Mouse (Mus musculus) urinary bladder, postnatal 14 days (tissue): ENCODE results near the gene Emilin3.

Source experiments
- DNase-seq: peaks from one replicate; pipeline ENCODE4 v3.0.0; 2021; ENCODE audit warnings: low spot score

Emilin3 gene

GRCm38 (mm10) chr2:160916714-160917113, 4.6 kb upstream of the Emilin3 start:
- DNase-seq: no peak

- no peak for DNase-seq
Measured at GRCm38 (mm10) chr2:160915821-160916610, 3.9 kb upstream of the Emilin3 start.

DNA sequence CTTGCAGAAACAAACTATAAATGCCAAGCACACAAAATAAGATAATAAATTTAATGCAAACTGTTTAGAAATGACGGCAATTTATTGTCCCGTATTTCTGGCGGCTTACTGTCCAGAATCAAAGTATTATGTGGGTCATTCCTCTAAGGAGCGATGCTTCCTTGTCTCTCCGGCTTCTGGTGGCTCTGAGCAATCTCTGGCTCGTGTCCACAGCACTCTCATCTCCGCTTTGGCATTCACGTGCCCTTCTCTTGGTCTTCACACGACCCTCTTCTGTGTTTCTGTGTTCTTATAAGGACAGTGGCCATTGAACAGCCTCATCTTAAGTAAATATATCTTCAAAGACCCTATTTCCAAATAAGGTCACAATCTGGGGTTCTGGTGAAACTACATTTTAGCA, 2.5 kb upstream of the Emilin3 start:
- DNase-seq: no peak

GRCm38 (mm10) chr2:160911558-160912201, 448 bp downstream of the Emilin3 start:
- DNase-seq: no peak

GRCm38 (mm10) chr2:160910633-160911032, 1.5 kb downstream of the Emilin3 start:
- no peak for DNase-seq

DNA sequence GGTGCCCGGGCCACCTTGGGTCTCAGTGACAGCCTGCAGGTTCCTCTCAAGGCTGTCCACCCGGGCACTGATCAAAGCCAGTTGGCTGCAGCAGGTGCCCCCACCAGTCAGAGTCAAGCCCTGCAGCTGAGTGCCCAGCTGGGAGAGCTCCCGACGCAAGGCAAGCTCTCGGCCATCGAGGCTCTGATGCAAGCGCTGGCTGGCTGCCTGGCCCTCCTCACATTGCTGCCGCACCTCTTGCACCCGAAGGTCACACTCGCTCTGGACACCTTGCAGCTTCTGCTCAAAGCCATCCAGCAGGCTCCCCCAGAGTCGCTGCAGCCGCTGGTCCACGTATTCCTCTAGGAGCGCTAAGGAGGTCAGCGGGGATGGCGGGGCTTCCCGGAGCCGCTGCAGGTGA, 3.5 kb downstream of the Emilin3 start:
- DNase-seq: no peak

DNA sequence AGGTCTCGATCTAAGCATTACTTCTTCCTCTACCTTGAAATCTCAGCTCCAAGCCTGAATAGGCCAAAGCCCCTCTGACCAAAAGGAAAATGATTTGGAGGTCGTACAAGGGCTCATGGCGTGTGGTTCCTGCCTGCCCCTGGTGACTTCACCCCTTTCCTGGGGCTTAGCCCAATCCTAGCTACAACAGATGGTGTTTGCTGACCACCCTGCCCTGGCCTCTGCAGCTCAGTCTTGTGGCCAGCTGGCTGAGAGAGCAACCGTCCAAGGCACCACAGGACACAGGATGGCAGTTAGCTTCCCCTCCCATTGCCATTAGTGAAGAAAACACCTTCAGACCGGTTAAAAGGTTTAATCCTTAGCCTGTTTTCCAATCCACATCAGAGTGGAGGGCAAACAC, 6.0 kb downstream of the Emilin3 start:
- no peak for DNase-seq

DNA sequence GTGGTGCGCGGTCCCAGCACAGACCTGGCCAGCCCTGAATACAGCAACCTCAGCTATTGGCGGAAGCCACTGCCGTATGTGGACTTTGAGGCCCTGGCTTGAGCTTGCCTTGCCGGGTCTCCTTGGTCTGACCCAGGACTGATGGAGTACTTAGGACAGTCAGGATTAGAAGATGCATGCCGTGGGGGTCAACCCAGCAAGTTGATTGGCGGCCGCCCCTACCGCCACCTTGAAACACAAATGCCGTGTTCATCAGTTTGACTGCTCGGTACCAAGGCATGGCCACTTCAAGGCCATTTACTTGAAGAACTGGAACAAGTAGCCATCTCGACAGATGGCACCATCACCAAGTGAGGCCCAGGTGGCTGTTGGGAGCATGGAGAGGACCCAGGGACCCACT, 6.8 kb downstream of the Emilin3 start:
- DNase-seq: no peak

GRCm38 (mm10) chr2:160901656-160902412, 10.3 kb downstream of the Emilin3 start:
- no peak for DNase-seq

- DNase-seq: no peak
Measured at GRCm38 (mm10) chr2:160891697-160892096, 20.4 kb downstream of the Emilin3 start.

- DNase-seq: peak; percentile 54
Measured at GRCm38 (mm10) chr2:160891045-160891444, 21.1 kb downstream of the Emilin3 start.

- peak; percentile 78 for DNase-seq
Measured at GRCm38 (mm10) chr2:160887859-160888258, 24.3 kb downstream of the Emilin3 start.

DNA sequence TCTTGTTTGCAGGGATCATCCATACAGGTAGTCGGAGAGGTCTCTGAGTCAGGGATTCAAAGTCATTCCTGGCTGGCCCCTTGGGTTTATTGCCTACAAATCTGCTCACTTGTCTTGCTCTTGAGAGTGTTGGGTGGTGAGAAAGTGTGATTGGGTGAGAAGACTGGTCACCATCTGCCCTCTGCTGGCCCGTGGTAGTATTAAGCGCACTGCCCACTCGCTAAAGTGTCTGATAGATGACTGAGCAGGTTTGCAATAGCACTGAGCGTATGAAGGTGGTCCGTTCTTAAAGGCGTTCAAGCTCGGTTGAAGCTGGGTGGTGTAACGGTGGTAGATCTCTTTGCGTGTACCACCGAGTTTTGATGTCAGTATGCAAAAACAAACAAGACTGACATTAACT, 24.8 kb downstream of the Emilin3 start:
- DNase-seq: peak; percentile 84

DNA sequence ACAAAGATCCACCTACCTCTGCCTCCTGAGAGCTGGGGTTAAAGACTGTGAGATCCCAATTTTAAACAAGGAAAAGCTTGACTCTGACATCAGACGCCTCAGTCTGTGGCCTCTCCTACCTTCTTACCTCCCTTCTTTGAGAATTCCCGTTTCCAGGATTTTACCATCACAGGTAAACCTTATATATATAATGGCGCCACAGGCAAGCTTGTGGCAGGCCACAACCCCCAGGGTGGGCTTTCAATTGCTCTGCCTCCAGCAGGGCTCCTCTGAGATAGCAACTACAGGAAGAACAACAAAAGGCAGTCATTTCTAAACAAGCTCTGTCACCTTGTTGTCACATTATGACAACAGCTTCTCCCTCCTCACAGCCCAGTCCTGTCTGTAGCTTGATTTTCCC, 25.9 kb downstream of the Emilin3 start:
- DNase-seq: no peak

DNA sequence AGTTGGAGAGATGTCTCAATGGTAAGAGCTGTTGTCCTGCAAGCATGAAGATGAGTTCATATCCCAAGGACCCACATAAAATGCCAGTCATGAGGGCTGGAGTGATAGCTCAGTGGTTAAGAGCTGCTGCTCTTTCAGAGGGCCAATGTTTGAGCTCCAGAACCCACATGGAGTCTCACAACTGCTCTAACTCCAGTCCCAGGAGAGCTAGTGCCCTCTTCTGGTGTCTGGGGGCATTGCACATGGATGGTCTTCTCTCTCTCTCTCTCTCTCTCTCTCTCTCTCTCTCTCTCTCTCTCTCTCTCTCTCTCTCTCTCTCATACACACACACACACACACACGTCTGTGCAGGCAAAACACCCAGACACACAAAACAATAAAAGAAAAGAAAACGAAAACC, 27.3 kb downstream of the Emilin3 start:
- peak; percentile 44 for DNase-seq

DNA sequence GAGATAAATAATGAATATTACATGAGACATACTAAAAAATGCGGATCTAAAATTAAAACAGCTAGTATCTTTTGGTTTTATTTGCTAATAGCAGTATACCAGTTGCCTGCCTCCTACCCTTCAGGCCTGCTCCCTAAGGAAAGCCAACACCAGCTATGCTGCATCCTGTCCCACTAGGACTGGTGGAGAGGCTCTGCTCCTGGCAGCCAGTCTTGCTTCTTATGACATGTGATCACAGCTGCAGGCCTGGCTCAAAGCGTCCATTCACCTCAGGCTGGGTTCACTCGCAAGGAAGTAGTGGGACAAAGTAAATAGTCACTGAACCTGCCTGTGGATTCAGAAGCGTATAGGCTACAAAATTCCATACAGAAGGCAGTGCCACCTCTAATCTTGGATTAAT, 28.2 kb downstream of the Emilin3 start:
- peak; percentile 33 for DNase-seq

DNA sequence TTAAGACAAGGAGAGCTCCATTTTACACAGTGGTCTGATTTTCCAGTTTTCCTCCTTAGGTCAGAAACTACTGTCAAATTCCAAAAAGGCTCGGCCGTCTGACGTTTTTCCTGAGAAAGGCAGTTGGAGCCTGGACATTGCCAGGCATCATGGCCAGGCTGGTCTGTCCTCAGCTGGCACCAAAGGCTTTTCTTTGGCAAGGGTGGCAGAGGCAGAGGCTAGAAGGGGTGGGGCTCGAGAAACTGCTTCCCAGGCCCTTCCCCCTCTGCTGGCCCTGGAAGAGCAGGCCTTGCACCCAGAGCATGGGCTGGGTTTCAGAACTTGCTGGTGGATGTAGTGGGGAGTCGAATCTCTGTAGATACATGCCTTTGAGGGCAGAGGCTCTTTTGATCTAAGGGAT, 29.7 kb downstream of the Emilin3 start:
- no peak for DNase-seq

DNA sequence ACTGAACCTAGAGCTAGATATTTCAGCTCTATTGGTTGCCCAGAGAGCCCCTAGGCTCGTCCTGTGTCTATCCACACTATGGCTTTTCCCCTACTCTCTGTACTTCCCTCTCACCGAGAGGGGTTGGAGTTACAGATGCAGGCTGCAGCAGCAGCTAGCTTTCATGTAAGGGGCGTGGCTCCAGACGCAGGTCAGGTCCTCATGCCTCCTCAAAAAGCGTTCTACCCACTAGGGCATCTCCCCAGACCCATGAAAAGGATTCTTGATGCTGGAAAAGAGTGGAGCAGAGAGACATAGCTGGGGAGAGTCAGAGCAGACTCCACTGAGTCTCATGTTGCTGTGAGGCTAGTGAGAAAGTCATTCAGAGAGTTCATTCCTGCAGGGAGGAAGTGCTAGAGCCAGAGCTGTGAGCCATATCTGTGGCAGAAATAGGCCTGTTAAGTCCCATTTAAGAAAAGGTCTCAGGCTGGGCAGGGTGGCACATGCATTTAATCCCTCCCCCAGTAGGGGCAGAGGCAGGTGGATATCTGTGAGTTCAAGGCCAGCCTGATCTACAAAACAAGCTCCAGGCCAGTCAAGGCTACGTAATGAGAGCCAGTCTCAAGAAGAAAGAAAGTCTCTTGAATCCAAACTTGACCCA, 30.5 kb downstream of the Emilin3 start:
- no peak for DNase-seq

DNA sequence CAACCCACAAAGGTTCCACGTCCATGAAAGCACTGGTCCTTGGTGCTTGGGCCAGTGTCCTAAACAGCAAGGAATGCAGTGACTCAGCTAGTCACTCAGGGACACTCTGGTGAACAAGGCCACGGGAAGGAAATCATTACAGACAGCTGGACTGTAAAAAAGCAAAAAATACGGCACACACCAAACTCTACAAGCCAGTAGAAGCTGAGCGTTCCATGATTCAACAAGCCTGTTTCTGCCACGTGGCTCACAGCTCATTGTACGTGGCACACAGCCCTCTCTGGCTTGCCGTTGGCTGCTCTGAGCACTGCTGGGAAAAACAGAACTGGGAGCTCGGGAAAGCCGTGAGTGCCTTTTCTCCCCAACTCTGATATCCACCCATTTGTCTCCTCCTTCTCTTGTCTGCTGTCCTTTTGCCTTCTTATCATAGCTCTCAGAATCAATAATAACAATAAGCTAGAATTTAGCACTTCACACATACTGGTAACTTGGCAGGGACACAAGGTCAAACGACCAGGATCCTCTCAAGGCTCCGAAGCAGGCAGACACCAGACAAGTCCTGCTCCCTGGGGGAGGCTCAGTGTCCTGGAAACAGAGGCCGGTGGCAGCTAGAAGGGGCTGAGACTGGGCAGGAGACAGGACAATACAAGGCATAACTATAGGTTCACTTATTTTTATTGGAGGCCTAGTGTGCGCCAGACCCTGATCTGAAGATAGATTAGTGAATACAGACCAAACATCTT, 31.5 kb downstream of the Emilin3 start, which contains the start of gene Lpin3:
Lpin3 (plus strand) TSS at position 218 of the 743 bp plus-strand sequence.
- peak; percentile 67 for DNase-seq

GRCm38 (mm10) chr2:160876115-160876514, 36.0 kb downstream of the Emilin3 start:
- DNase-seq: no peak

DNA sequence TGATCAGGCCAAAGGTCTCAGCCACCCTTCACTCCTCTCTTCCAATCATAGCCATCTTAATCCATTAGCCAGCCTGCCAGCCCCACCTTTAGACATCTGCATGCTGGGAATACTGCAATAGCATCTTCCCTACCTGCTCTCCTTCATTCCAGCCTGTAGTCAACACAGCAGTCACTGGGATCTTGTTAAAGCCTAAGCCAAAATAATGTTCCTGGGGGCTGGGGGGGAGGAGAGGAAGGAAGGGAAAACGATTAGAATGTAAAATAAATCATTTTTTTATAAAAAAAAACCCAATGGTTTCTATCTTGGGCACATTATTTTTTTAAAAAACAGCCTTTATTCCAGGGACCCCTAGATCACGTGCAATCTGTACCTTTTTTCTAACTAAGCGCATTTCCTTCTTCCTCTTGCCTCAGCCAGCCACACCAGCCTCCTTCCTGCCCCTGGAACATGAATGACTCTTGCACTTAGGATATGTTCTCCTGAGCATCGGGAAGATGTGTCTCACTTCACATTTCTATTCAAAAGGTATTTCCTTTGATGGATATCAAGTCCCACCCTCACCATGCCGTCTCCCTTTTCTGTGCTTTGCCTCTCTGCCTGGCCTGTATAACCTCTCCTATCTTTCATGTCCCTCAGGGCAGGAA, 37.8 kb downstream of the Emilin3 start:
- DNase-seq: no peak
